Mouse (Mus musculus) megakaryocyte, embryonic 14.5 days (primary cell): ENCODE measurements around the gene Rhbdd1. TPM values are rescaled to one million over a fixed set of nuclear protein-coding genes. Genes with fewer than 3 reads are reported as not detected.

Source experiments
- H3K27me3 ChIP-seq: replicated peaks from 2 replicates; pipeline ENCODE3; 2012; ENCODE audit warnings: inconsistent platforms
- H3K36me3 ChIP-seq: replicated peaks from 2 replicates; pipeline ENCODE3; 2012; ENCODE audit warnings: low read length, inconsistent platforms, mixed read lengths
- H3K4me1 ChIP-seq: 2 replicates; pipeline ENCODE4 v1.6.1; 2012; ENCODE audit warnings: inconsistent platforms
- H3K4me3 ChIP-seq: replicated peaks from 2 replicates; pipeline ENCODE3; 2012; ENCODE audit warnings: moderate library complexity, mild to moderate bottlenecking, inconsistent platforms
- H3K9me3 ChIP-seq: 2 replicates; pipeline ENCODE4 v1.6.1; 2012; ENCODE audit warnings: inconsistent platforms
- FLI1 ChIP-seq: IDR thresholded peaks from 2 replicates; pipeline ENCODE4 v1.6.1; 2012; ENCODE audit warnings: low read length, inconsistent platforms, mixed read lengths
- GATA1 ChIP-seq: IDR thresholded peaks from 3 replicates; pipeline ENCODE4 v1.6.1; 2012; ENCODE audit warnings: mixed read lengths, low read length, inconsistent platforms, borderline replicate concordance
- polyA plus RNA-seq: library from polyadenylated mRNA; stranded (reverse); fragments of >175 nt; gene quantifications from 2 replicates; pipeline ENCODE4 v1.2.3, GENCODE M21; 2012; ENCODE audit warnings: low replicate concordance; ENCODE audit not compliant: insufficient read depth

Gene Rhbdd1
- polyA plus RNA-seq, 1 experiment = 1.2 TPM

- Histone ChIP-seq H3K9me3 (no peaks in the 10 kb centered on the region), H3K36me3 (peaks cover 15% of the 10 kb centered on the region), H3K4me3 (peak overlapping the region; percentile 42), H3K27me3 (no peaks in the 10 kb centered on the region), H3K4me1 (peaks cover 23% of the 10 kb centered on the region)
- TF ChIP-seq FLI1 (no peak), GATA1 (no peak)
Observed at GRCm38 (mm10) chr1:82412085-82412484, 95.8 kb downstream of the Rhbdd1 start.

- Histone ChIP-seq H3K4me3 (no peak overlapping the region), H3K9me3 (no peaks in the 10 kb centered on the region), H3K27me3 (no peaks in the 10 kb centered on the region), H3K36me3 (peaks cover 9% of the 10 kb centered on the region), H3K4me1 (peaks cover 23% of the 10 kb centered on the region)
- no peak for TF ChIP-seq FLI1
- TF ChIP-seq GATA1 = no peak
Observed at GRCm38 (mm10) chr1:82414434-82415045, 98.3 kb downstream of the Rhbdd1 start.

GRCm38 (mm10) chr1:82415641-82416040, 99.4 kb downstream of the Rhbdd1 start:
- Histone ChIP-seq H3K9me3 (peaks cover 3% of the 10 kb centered on the region; the same call in 1 of the 2 replicates), H3K4me1 (peaks cover 23% of the 10 kb centered on the region), H3K36me3 (peaks cover 14% of the 10 kb centered on the region), H3K27me3 (no peaks in the 10 kb centered on the region), H3K4me3 (no peak overlapping the region)
- TF ChIP-seq FLI1 (no peak), GATA1 (no peak)

GRCm38 (mm10) chr1:82427729-82428128, 111.5 kb downstream of the Rhbdd1 start:
- H3K4me3 ChIP-seq = no peak overlapping the region
- H3K4me1 ChIP-seq = no peaks in the 10 kb centered on the region
- no peaks in the 10 kb centered on the region for H3K27me3 ChIP-seq
- H3K36me3 ChIP-seq = peaks cover 7% of the 10 kb centered on the region
- peaks cover 9% of the 10 kb centered on the region for H3K9me3 ChIP-seq
- TF ChIP-seq FLI1 (no peak), GATA1 (no peak)

GRCm38 (mm10) chr1:82429061-82429460, 112.8 kb downstream of the Rhbdd1 start:
- Histone ChIP-seq H3K36me3 (peaks cover 19% of the 10 kb centered on the region), H3K4me1 (no peaks in the 10 kb centered on the region), H3K4me3 (no peak overlapping the region), H3K27me3 (no peaks in the 10 kb centered on the region), H3K9me3 (peaks cover 9% of the 10 kb centered on the region)
- no peak for TF ChIP-seq FLI1
- TF ChIP-seq GATA1 = no peak

- TF ChIP-seq GATA1 (no peak), FLI1 (no peak)
- peaks cover under 1% of the 10 kb centered on the region for H3K9me3 ChIP-seq
- no peaks in the 10 kb centered on the region for H3K27me3 ChIP-seq
- peaks cover 31% of the 10 kb centered on the region for H3K36me3 ChIP-seq
- no peaks in the 10 kb centered on the region for H3K4me1 ChIP-seq
- no peak overlapping the region for H3K4me3 ChIP-seq
Observed at GRCm38 (mm10) chr1:82432919-82433648, 116.8 kb downstream of the Rhbdd1 start.

- Histone ChIP-seq H3K36me3 (peaks cover 31% of the 10 kb centered on the region), H3K27me3 (no peaks in the 10 kb centered on the region), H3K4me3 (no peak overlapping the region), H3K4me1 (no peaks in the 10 kb centered on the region), H3K9me3 (no peaks in the 10 kb centered on the region)
- TF ChIP-seq GATA1 = no peak
- TF ChIP-seq FLI1 = no peak
Observed at GRCm38 (mm10) chr1:82433649-82434005, 117.4 kb downstream of the Rhbdd1 start.

GRCm38 (mm10) chr1:82437273-82437672, 121.0 kb downstream of the Rhbdd1 start:
- H3K36me3 ChIP-seq = peaks cover 32% of the 10 kb centered on the region
- no peaks in the 10 kb centered on the region for H3K27me3 ChIP-seq
- TF ChIP-seq GATA1 (no peak), FLI1 (no peak)
- H3K9me3 ChIP-seq = no peaks in the 10 kb centered on the region
- H3K4me1 ChIP-seq = no peaks in the 10 kb centered on the region
- no peak overlapping the region for H3K4me3 ChIP-seq

- Histone ChIP-seq H3K4me3 (no peak overlapping the region), H3K27me3 (no peaks in the 10 kb centered on the region), H3K36me3 (peaks cover 34% of the 10 kb centered on the region), H3K4me1 (no peaks in the 10 kb centered on the region), H3K9me3 (no peaks in the 10 kb centered on the region)
- TF ChIP-seq GATA1 (no peak), FLI1 (no peak)
Observed at GRCm38 (mm10) chr1:82440123-82440522, 123.9 kb downstream of the Rhbdd1 start.

GRCm38 (mm10) chr1:82443517-82443916, 127.3 kb downstream of the Rhbdd1 start:
- H3K9me3 ChIP-seq = no peaks in the 10 kb centered on the region
- H3K27me3 ChIP-seq = no peaks in the 10 kb centered on the region
- H3K36me3 ChIP-seq = peaks cover 36% of the 10 kb centered on the region
- TF ChIP-seq GATA1 (no peak), FLI1 (no peak)
- H3K4me3 ChIP-seq = no peak overlapping the region
- H3K4me1 ChIP-seq = no peaks in the 10 kb centered on the region

- peaks cover 36% of the 10 kb centered on the region for H3K36me3 ChIP-seq
- no peak overlapping the region for H3K4me3 ChIP-seq
- H3K9me3 ChIP-seq = no peaks in the 10 kb centered on the region
- H3K4me1 ChIP-seq = no peaks in the 10 kb centered on the region
- TF ChIP-seq GATA1 = no peak
- no peak for TF ChIP-seq FLI1
- no peaks in the 10 kb centered on the region for H3K27me3 ChIP-seq
Observed at GRCm38 (mm10) chr1:82446049-82446448, 129.8 kb downstream of the Rhbdd1 start.
